Mouse (Mus musculus) frontal cortex, postnatal 36 days (tissue): ENCODE measurements around the gene Fam216a.
A peak's percentile ranks its signal among the peaks of the same experiment; 100 is the strongest.

Experiments used
- DNase-seq, 2 experiments: peaks; one replicate each; pipeline ENCODE4 v3.0.0; 2022; ENCODE audit warnings: low spot score in 2 of 2

The Fam216a gene

GRCm38 (mm10) chr5:122390671-122391070 is 18.5 kb upstream of the Fam216a start:
- no peak for DNase-seq

GRCm38 (mm10) chr5:122390006-122390405 is 17.8 kb upstream of the Fam216a start:
- no peak for DNase-seq

- peak; percentile 80 to 85 for DNase-seq
Measured at GRCm38 (mm10) chr5:122379374-122380155, 7.4 kb upstream of the Fam216a start.

- DNase-seq, result no peak
Measured at GRCm38 (mm10) chr5:122378171-122378570, 6.0 kb upstream of the Fam216a start.

DNA sequence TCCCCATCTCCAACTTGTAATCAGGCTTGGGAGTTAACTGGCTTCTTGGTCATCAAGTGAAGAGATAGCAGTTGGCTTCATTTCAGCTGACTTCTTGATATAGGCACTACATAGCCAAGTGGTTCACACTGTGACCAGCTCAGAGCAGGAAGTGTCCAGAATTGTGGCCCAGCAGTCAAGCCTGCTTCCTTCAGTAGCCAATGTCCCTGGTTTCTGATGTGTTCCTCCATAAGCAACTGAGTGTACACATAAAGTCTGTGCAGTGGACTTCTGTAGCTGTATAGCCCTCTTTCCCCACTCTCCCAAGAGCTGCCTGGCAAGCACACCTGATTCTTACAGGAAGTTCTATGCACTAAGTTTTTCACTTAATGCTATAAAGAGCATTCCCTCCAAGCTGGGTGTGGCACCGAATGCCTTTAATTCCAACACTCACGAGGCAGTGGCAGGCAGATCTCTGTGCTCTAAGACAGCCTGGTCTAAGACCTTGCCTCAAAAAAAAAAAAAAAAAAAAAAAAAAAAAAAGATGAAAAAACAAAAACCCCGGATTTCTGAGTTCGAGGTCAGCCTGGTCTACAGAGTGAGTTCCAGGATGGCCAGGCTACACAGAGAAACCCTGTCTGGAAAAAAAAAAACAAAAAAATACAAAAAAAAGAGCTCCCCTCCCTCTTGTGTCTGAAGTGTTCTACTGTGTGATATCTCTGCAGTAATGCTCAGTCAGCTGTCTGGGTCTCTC is 5.1 kb upstream of the Fam216a start:
- no peak for DNase-seq

DNA sequence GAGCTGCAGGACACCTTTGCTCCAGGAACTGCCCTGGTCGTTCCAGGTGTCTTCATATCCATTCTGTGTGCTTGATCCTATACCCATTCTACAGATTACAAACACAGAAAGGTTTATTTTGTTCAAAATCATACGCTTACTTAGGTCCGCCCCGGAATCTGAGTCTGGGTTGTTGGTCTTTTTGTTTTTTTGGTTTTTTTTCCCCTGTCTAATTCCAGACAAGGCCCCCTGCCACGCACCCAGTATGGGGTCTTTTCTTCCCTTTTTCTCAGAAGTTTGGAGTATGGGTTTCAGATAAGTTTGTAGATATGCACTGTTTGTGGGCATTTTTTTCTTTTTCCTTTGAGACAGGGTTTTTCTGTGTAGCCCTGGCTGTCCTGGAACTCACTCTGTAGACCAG is 714 bp upstream of the Fam216a start:
- DNase-seq, result no peak

GRCm38 (mm10) chr5:122371591-122372191 is 473 bp downstream of the Fam216a start, which contains the start of gene Gpn3:
TSS of gene Gpn3 (plus strand) at chr5:122371876.
- DNase-seq, result peak in 1 of 2 experiments; percentile 13

DNA sequence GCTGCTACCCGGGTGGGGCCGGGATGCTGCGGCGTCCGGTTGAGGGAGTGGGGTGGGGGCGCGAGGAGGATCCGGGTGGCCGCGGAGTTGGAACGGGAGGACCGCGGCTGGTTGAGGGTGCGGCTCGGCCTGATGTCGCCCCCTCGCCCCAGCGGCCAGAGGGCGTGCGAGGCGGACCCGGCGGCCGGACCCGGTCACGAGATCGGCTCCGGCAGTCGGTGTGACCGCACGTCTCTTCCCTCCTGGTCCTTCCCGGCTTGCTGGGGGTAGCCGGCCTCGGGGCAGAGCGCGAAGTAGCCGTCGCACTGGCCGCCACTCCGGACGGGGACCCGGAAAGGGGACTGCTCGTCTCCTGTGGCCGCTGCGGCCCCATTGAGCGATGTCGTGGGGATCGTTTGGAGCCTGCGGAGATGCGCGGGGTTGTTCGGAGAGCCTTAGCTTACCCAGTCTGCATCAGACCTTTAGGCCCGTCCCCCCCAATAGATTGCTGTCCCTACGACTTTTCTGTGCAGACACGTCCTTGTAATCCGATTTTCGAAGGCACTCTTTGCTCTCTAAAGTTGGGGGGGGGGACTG is 17.6 kb downstream of the Fam216a start:
- DNase-seq, result no peak

DNA sequence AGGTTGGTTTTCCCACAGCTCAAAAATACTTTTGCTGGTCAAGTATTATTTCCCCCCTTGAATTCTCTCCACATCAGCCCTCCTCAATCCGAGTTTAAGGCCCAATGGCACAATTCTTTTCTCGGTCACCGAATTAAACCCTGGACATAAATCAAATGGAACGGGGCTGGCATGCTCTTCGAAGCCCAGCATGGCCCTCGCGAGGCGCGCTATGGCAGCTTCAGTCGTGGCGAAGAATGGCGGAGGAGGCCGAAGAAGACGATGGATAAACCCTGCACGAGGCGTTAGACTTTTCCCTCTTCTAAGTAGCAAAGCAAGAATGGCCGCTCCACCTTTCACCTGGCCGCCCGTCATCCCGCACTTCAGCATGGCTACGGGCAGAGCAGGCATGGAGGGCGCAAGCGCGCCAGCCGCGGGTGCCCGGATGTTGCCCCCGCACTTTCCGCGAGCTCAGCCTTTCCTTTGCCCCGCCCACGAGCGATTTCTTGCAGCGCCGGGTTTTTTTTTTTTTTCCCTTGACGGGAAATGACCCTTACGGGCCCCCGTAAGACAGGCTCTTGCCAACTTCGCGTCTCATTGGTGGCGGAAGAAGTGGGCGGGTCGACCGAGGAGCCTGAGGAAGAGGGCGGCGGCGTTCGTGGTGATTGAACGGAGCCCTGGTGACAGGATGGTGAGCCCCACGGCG is 18.2 kb downstream of the Fam216a start, which contains the start of the genes Rad9b and Vps29:
TSS of gene Rad9b (minus strand) at position 427 of the 685 bp plus-strand sequence.
TSS of gene Vps29 (plus strand) at position 563 of the 685 bp plus-strand sequence.
- peak; percentile 97 to 98 for DNase-seq

GRCm38 (mm10) chr5:122345777-122346176 is 26.4 kb downstream of the Fam216a start:
- no peak for DNase-seq

DNA sequence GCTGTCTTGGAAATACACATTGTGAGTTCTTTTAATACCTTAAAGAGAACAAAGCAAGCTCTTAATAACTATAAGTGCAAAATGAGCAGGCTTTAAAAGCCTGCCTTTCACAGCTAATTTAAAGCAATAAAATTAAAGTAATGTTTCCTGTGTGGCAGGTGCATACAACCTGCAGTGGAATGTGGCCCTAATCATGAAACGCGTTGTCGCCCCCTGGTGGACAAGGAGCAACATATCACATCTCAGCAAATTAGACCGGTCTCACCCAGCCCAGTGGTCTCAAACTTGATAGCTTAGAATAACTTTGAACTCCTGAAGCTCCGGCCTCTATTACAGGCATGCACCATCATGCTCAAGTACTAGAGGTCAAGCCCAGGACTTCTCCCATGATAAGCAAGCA is 27.9 kb downstream of the Fam216a start:
- peak; percentile 61 to 64 for DNase-seq

DNA sequence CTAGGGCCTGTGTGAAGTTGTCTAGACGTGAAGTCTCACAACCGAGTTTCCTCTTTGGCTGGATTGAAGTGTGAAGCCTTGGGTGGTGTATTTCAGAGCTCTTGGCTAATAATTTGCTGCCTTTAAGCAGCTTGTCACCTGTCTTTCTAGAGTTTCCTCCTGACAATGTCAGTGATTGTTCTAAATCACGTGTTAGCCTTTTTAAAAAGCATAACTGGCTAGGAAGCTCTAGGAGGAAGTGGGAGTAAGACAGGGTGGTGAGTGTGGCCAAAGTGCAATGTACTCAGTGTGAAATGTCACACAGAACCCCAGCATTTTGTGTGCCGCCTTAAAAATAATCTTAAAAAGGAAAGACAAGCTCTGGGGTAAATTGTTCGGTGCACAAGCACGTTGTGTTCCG is 28.4 kb downstream of the Fam216a start:
- no peak for DNase-seq

GRCm38 (mm10) chr5:122342874-122343273 is 29.3 kb downstream of the Fam216a start:
- DNase-seq, result no peak

- no peak for DNase-seq
Measured at GRCm38 (mm10) chr5:122336554-122337294, 35.4 kb downstream of the Fam216a start.

- no peak for DNase-seq
Measured at GRCm38 (mm10) chr5:122334682-122335081, 37.5 kb downstream of the Fam216a start.

DNA sequence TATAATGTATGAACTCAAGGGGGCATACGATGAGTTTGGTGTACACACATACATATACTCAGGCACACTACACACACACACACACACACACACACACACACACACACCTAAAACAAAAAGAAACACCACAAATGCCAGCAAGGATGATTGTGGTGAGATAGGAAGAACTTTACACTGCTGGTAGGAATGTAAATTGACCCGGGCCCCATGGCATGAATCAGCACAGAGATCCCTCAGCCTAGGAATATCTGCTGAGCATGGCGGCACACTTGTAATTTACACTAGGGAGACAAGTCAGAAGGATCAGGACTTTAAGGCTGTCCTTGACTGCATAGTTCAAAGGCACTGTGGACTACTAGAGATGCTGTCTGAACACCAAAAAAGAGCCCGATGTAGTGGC is 41.9 kb downstream of the Fam216a start:
- DNase-seq, result no peak

GRCm38 (mm10) chr5:122327283-122327682 is 44.9 kb downstream of the Fam216a start:
- DNase-seq, result no peak

- no peak for DNase-seq
Measured at GRCm38 (mm10) chr5:122325477-122325876, 46.7 kb downstream of the Fam216a start.

DNA sequence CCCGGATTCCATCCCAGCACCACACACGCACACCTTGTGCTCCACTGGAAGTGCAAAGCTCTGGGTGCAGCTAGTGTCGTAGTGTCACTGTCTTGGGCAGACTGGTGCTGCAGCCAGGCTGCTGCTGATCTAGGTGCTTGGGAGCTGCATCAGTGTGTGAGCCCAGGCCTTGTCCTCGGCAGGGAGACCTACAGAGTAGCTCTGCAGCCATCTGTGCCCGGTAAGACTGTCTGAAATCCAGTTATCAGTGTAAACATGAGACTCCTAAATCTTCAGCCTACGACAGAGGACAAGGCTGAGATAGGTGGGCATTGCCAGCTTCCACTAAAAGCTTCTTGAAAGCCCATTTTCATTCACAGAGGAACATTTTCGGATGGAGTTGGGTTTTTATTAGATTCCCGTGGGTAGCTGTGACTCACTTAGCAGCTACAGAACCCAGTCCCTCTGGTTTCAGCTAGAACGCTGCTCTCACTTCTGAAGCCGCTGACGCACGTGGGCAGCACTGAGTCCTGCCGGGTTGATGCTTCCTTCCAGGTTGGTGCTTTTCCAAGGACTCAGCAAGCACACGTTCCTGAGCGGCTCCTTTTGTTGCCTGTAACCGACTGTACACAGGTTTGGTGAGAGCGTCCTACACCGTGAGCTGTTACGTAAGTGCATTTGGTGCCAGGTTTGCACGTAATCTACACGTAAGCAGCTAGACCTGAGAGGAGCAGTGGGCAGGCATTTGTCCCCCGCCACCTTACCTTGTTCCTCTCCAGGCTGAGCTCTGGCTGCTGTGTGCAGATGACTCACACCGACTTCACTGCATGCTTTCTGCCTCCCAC is 47.3 kb downstream of the Fam216a start:
- DNase-seq, result peak; percentile 80 to 92

- no peak for DNase-seq
Measured at GRCm38 (mm10) chr5:122323523-122323922, 48.6 kb downstream of the Fam216a start.
